Mouse (Mus musculus) heart, postnatal 0 days (tissue): ENCODE results near the gene Zfhx3.

ENCODE experiments used
- CTCF ChIP-seq: IDR thresholded peaks from 2 replicates; pipeline ENCODE4 v1.5.1; 2016; ENCODE audit warnings: antibody characterized with exemption, control low read depth, low read depth
- EP300 ChIP-seq: IDR thresholded peaks from 2 replicates; pipeline ENCODE4 v1.6.1; 2016; ENCODE audit warnings: antibody characterized with exemption, low read depth

DNA sequence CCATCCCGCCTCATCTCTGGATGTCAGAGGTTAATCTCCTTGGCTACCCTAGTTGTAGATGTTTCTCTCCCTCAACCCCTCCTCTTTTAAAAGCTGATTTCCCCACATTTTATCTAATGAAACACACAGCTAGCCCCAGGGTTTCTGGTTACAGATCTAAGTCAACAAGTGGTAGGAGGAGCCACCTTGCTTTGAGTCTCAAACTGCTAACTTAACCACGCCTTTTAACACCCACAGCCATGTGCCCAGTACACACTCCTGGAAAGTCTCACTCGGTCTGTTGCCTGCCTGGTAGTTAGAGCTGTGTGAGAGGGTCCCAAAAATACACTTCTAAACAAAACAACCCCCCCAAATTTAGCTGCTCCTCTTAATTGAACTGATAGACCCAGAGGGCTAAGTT is 877.4 kb downstream of the Zfhx3 start:
- TF ChIP-seq CTCF (no peak), EP300 (no peak)
